Mouse (Mus musculus) testis, postnatal 10 days (tissue): Measurements from ENCODE around the gene Selenbp2.
"Not testable (repeated sequence)": the region's sequence is repeated elsewhere in the genome, so short reads cannot be mapped to it uniquely, and the experiment has no call there.

Source experiments
- DNase-seq: peaks from one replicate; pipeline ENCODE4 v3.0.0; 2021; ENCODE audit warnings: low spot score

The Selenbp2 gene

GRCm38 (mm10) chr3:94693329-94693825 is at the start of gene Selenbp2:
Gene Selenbp2 (plus strand): TSS chr3:94693556.
- no peak for DNase-seq

DNA sequence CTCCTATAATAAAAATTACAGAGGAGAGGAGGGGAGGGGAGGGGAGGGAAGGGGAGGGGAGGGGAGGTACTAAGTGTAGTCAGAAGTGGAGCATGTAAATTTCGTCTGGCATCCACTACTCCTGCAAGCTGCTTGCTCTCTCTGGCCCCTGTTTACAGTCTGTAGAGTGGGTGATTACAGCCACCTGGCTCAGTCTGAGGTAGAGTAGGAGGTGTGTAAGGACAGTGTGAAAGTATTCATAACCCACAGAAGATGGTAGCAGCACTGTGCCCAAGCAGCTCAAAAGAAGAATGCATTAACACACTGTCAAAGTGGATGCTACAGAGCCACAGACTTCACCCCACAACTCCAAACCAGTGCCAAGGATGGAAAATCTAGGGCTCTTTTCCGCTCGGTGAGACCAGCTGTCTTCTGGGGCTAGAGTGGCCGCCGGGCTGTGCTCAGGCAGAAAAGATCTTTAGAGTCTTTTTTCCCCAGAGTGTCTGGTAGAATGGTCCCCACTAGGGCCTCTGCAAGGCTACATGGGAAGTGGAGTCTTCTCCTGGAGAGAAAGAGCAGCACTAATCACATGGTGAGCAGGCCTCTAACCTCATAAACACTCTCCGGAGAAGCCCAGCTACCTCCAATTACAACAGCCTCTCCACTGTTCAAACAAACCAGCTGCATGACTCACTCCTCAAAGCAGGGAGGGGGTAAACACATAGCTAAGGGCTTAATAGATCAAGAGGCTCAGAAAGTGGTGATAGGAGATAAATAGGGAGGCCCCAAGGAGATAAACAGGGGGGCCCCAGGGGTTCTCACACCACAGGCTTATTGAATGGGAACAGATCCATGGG is 44.4 kb upstream of the Selenbp2 start:
- DNase-seq: no peak

- DNase-seq: no peak
These were observed 42.9 kb upstream of the Selenbp2 start for GRCm38 (mm10) chr3:94650409-94650808.

DNA sequence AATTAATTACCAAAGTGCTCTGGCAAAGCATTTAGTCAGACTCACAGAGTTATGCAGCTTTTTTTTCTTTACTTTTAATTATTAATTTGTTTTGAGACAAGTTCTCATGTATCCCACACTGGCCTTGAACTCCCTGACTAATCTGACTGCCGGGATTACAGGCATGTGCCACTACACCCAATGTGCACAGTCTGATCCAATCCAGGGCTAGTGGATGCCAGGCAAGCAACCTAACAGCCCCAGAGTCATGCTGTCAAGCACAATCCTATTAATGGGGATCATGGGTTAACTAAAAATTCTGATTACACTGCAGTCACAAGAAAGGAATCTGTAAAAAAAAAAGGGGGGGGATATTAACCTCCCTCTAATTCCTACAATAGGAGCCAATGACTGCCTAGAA is 39.4 kb upstream of the Selenbp2 start:
- DNase-seq: not testable (repeated sequence)

GRCm38 (mm10) chr3:94657852-94658739 is 35.3 kb upstream of the Selenbp2 start:
- DNase-seq: not testable (repeated sequence)

GRCm38 (mm10) chr3:94658740-94659095 is 34.6 kb upstream of the Selenbp2 start, which contains the start of gene Tuft1:
Gene Tuft1 (minus strand): TSS chr3:94658872.
- DNase-seq: peak; percentile 83

GRCm38 (mm10) chr3:94659142-94659748 is 34.1 kb upstream of the Selenbp2 start:
- not testable (repeated sequence) for DNase-seq

GRCm38 (mm10) chr3:94660841-94661240 is 32.5 kb upstream of the Selenbp2 start:
- DNase-seq: not testable (repeated sequence)

DNA sequence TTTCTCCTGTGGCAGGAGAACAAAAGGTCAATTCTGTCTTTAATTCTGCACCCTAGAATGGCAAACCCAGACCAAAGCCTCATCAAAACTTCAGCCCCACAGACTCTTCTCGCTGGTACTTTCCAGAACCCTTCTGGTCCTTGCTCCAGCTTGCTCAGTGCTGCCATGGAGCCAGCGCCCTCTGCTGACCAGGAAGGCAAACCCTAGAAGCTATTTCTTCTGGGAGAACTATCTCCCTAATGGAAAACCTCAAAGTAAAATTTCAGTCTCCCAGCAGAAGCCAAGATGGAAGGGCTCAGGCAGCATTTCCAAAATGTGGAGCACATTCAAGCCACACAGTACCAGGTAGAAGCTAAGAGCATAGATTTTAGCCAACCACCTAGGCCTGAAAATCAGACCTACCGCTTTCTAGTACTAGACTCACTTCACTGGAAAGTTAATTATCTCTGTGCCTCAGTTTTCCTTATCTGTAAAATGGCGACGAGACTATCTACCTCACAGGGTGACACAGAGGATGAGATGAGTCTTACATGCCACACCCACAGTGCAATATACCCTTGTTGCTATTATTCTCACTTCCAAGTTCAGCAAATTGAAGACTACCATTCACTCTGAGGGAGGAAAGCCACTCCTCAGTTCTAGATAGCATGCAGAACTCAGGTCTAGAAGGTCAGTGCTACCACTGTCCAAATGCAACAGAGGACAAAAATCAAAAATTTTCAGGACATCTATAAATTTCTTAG is 28.1 kb upstream of the Selenbp2 start:
- not testable (repeated sequence) for DNase-seq

GRCm38 (mm10) chr3:94665896-94666295 is 27.5 kb upstream of the Selenbp2 start:
- not testable (repeated sequence) for DNase-seq

GRCm38 (mm10) chr3:94675101-94675500 is 18.3 kb upstream of the Selenbp2 start:
- DNase-seq: not testable (repeated sequence)

GRCm38 (mm10) chr3:94679351-94679841 is 14.0 kb upstream of the Selenbp2 start:
- no peak for DNase-seq

DNA sequence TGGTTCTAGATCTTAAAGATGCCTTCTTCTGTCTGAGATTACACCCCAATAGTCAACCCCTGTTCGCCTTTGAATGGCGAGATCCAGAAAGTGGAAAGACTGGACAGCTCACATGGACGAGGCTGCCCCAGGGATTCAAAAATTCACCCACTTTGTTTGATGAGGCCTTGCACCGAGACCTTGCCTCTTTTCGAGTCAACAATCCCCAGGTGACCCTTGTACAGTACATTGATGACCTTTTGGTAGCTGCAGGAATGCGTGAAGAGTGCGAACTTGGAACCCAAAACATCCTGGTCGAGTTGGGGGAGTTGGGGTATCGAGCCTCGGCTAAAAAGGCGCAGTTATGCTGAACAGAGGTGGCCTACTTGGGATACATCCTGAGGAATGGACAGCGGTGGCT is 13.3 kb upstream of the Selenbp2 start:
- DNase-seq: not testable (repeated sequence)

DNA sequence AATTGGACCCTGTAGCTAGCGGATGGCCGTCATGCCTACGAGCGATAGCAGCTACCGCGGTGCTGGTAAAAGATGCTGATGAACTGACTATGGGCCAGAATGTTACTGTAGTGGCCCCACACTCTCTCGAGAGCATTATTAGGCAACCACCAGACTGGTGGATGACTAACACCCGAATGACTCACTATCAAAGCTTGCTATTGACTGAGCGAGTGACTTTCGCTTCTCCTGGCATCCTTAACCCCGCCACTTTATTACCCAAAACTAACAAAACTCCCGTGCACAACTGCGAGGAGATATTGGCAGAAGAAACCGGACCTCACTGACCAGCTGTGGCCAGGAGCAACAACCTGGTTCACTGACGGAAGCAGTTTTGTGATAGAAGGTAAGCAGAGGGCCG is 12.6 kb upstream of the Selenbp2 start:
- no peak for DNase-seq

- no peak for DNase-seq
These were observed 9.7 kb upstream of the Selenbp2 start for GRCm38 (mm10) chr3:94683646-94684045.

DNA sequence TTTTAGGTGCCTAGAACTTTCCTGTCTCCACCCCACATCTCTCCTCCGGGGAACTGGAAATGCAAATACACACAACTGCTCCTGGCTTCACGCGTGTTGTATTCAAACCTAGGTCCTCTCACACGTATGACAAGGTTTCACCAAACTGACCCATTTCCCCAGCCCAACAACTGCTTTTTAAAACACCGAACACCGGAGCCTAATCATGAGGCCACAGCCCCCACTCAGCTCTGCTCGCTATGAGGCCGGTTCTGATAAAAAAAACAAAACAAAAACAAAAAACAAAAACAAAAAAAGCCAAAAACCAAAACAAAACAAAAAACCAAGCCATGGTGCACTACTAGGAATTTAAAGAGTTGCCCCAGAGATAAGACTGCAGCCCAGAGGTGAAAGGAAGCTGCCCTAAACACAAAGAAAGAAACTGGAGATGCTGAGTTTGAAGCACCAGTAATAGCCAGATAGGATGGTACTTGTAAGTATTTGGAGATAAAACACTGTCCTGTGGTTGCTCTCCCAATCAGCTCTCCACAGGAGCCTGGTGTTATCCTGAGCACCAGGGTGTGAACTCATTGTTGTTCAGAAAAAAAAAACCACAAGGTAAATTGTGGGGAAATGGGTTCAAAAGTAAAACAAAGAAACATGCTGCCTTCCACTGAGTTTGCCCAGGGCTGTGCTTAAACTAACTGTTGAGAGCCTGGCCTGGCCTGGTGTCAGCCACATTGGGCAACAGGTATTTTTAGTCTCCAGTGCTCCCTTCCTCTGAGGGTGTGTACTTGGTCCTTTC is 7.2 kb upstream of the Selenbp2 start:
- DNase-seq: not testable (repeated sequence)

GRCm38 (mm10) chr3:94688698-94689097 is 4.7 kb upstream of the Selenbp2 start:
- not testable (repeated sequence) for DNase-seq

DNA sequence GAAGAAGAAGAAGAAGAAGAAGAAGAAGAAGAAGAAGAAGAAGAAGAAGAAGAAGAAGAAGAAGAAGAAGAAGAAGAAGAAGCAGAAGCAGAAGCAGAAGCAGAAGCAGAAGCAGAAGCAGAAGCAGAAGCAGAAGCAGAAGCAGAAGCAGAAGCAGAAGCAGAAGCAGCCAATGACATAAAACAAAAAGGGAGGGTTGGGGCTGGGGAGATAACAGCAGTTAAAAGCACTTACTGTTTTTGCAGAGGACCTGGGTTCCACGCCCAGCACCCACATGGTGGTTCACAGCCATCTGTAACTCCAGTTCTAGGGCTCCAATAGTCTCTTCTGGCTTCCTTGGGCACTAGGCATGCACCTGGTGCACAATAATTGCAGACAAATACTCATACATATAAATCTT is 4.2 kb upstream of the Selenbp2 start:
- not testable (repeated sequence) for DNase-seq

- DNase-seq: not testable (repeated sequence)
These were observed 3.2 kb upstream of the Selenbp2 start for GRCm38 (mm10) chr3:94690162-94690561.

DNA sequence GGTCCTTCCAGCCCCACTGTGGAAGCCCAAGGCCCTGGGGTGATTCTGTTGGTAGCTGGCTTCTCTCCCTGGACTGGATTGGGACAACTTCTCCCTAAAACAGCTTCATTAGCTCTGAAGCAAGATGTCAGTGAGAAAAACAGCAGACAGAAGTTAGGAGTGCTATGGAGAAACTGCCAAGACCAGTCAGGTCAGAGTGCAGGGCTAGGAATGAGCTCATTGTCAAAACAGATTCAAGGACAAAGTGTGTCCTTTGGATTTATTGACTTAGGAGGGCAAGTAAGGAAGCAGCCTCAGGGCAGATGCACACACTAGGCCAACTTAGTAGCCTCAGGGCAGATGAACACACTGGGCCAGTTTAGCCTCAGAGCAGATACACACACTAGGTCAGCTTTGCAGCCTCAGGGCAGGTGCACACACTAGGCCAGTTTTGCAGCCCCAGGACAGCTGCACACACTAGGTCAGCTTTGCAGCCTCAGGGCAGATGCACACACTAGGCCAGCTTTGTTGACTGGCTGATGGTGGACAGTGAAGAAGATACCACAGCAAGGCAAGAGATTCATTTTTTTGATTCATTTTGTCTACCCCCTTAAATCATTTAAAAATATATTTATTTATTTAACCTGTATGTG is 2.6 kb upstream of the Selenbp2 start:
- DNase-seq: no peak
